Mouse (Mus musculus) cortical plate, adult 2 months (tissue): ENCODE data around the gene Ube2f. TPM values are rescaled to one million over a fixed set of nuclear protein-coding genes. Genes with fewer than 3 reads are reported as not detected.

Experiments
- H3K27ac ChIP-seq: fragments of 200-500 bp; 2 replicates; pipeline ENCODE4 v1.5.1; 2012; ENCODE audit warnings: low read length, control low read depth, inconsistent platforms; ENCODE audit not compliant: insufficient read depth
- H3K4me1 ChIP-seq: fragments of 200-500 bp; 2 replicates; pipeline ENCODE4 v1.6.1; 2011; ENCODE audit warnings: low read length; ENCODE audit not compliant: control insufficient read depth, insufficient read depth
- H3K4me3 ChIP-seq: fragments of 200-500 bp; 2 replicates; pipeline ENCODE4 v1.5.1; 2011; ENCODE audit warnings: mild to moderate bottlenecking, low read length, control low read depth; ENCODE audit not compliant: insufficient read depth
- CTCF ChIP-seq: fragments of 200-500 bp; IDR thresholded peaks from 2 replicates; pipeline ENCODE4 v1.5.1; 2011; ENCODE audit warnings: mild to moderate bottlenecking, control low read depth, low read length; ENCODE audit not compliant: insufficient read depth; ENCODE audit errors: extremely low read depth
- POLR2A ChIP-seq: fragments of 200-500 bp; IDR thresholded peaks from 2 replicates; pipeline ENCODE4 v1.6.1; 2011; ENCODE audit warnings: mild to moderate bottlenecking, low read length, control low read depth; ENCODE audit not compliant: insufficient read depth; ENCODE audit errors: extremely low read depth
- polyA plus RNA-seq: library from polyadenylated mRNA; depleted of rRNA; stranded (reverse); fragments of >200 nt; gene quantifications from 2 replicates; pipeline ENCODE4 v1.2.3, GENCODE M21; 2012; rRNA removed

The Ube2f gene
- polyA plus RNA-seq, 1 experiment, result 65.7 TPM

GRCm38 (mm10) chr1:91332102-91332501 is 82.0 kb downstream of the Ube2f start:
- Histone ChIP-seq H3K4me3 (no peak overlapping the region), H3K27ac (no peak overlapping the region), H3K4me1 (peaks cover 2% of the 10 kb centered on the region; the same call in 1 of the 2 replicates)
- 0 out of 2 replicates have a peak, but pooled peaks have one; percentile 16 for TF ChIP-seq POLR2A
- no peak for TF ChIP-seq CTCF

- no peak overlapping the region for H3K27ac ChIP-seq
- TF ChIP-seq CTCF, result no peak
- TF ChIP-seq POLR2A, result no peak
- peaks cover 2% of the 10 kb centered on the region; the same call in 1 of the 2 replicates for H3K4me1 ChIP-seq
- no peak overlapping the region for H3K4me3 ChIP-seq
Observed at GRCm38 (mm10) chr1:91333582-91333981, 83.5 kb downstream of the Ube2f start.

GRCm38 (mm10) chr1:91337355-91337754 is 87.3 kb downstream of the Ube2f start:
- H3K4me1 ChIP-seq, result peaks cover 2% of the 10 kb centered on the region; the same call in 1 of the 2 replicates
- TF ChIP-seq POLR2A, result no peak
- no peak for TF ChIP-seq CTCF
- no peak overlapping the region for H3K27ac ChIP-seq
- no peak overlapping the region for H3K4me3 ChIP-seq

Other genes starting within 250 kb of the Ube2f start
- 0.04 TPM in 1 of 2 replicates, not detected in the other for gene Rbm44, start 105.2 kb upstream of the Ube2f start, polyA plus RNA-seq
- gene Ramp1, start 70.5 kb upstream of the Ube2f start, polyA plus RNA-seq, result 76.5 and 76.6 TPM in 2 replicates
- 18.4 and 20.6 TPM in 2 replicates for gene Scly, start 48.0 kb downstream of the Ube2f start, polyA plus RNA-seq
- gene Espnl, start 71.8 kb downstream of the Ube2f start, polyA plus RNA-seq, result 0.19 and 0.26 TPM in 2 replicates
- 0.11 and 0.21 TPM in 2 replicates for gene Klhl30, start 100.7 kb downstream of the Ube2f start, polyA plus RNA-seq
- 0.90 and 1.3 TPM in 2 replicates for gene Erfe, start 116.1 kb downstream of the Ube2f start, polyA plus RNA-seq
- 84.0 and 90.3 TPM in 2 replicates for gene Ilkap, start 148.5 kb downstream of the Ube2f start, polyA plus RNA-seq
- gene Hes6, start 163.7 kb downstream of the Ube2f start, polyA plus RNA-seq, result 20.1 and 22.3 TPM in 2 replicates
- 21.6 and 24.3 TPM in 2 replicates for gene Per2, start 209.0 kb downstream of the Ube2f start, polyA plus RNA-seq
- 18.2 and 20.0 TPM in 2 replicates for gene Traf3ip1, start 244.3 kb downstream of the Ube2f start, polyA plus RNA-seq